Comparison of ENCODE assay signal across 24 mouse cellular contexts in the genomic region with DNA sequence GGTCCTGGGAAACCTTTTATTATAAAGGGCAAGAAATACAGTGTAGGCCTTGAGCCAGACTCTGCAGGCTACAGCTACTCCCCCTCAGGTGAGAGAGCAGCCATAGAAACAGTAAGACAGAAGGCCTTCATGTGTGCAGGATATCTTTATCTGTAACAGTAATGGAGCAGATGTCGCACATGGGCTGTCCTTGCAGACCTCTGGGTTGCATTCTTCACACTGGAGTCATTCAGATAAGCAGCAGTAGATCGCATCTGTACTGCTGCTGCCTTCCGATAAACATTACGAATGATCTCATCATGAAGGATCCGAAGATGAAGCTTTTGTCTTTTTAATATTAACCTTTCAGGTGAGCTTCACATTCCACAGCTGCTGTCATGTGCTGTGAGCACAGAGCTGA. TPM values are rescaled to one million over a fixed set of nuclear protein-coding genes. Genes with fewer than 3 reads are reported as not detected.
DNase-seq lines count a peak whose midpoint lies in the region; ATAC-seq and TF ChIP-seq lines count a peak whose summit lies in the region.
"Had no signal": no experiment of that assay in that cellular context is flagged by ENCODE, and none has a peak within 500 bp of the region (broad histone marks: within the 10 kb centered on the region; RNA-seq: fewer than 3 reads in every experiment).

No protein-coding gene starts in this region.

- H3K4me1 ChIP-seq in CH12.LX (ENCODE audit: control insufficient read depth in 1 of 2, insufficient read depth in 2 of 2) (peaks cover 6 to 24% of the 10 kb centered on the region in 2 experiments), MEL (ENCODE audit: control insufficient read depth in 1 of 2, insufficient read depth in 2 of 2, low read length in 2 of 2) (peaks cover 6 to 14% of the 10 kb centered on the region in 2 experiments; a peak in 2 of 4 replicates)
- 0 out of 2 replicates have a peak, but pooled peaks cover 3% of the 10 kb centered on the region for H3K4me1 ChIP-seq in liver, embryonic 11.5 days (replicated peaks; ENCODE audit: control insufficient read depth, insufficient read depth, low read length)
- H3K4me1 ChIP-seq in liver, postnatal 0 days (ENCODE audit: insufficient read depth) = peaks cover 3% of the 10 kb centered on the region; the same call in 1 of the 2 replicates
- no peaks in the 10 kb centered on the region for H3K4me1 ChIP-seq in neural tube, embryonic 15.5 days
- H3K4me1 ChIP-seq: embryonic facial prominence, embryonic 15.5 days; forebrain, embryonic 10.5 days; lung, embryonic 15.5 days had no signal

- peaks cover 3% of the 10 kb centered on the region for H3K9me3 ChIP-seq in CH12.LX (replicated peaks; ENCODE audit: low read length)
- H3K9me3 ChIP-seq in MEL (replicated peaks; ENCODE audit: insufficient read depth, low read length) = no peaks in the 10 kb centered on the region
- H3K9me3 ChIP-seq in liver, embryonic 11.5 days (ENCODE audit: control insufficient read depth, low read length) = no peaks in the 10 kb centered on the region
- H3K9me3 ChIP-seq in liver, postnatal 0 days (ENCODE audit: low read length) = no peaks in the 10 kb centered on the region
- no peaks in the 10 kb centered on the region for H3K9me3 ChIP-seq in neural tube, embryonic 15.5 days (replicated peaks)
- H3K9me3 ChIP-seq: embryonic facial prominence, embryonic 15.5 days; lung, embryonic 15.5 days had no signal

- 50% methylated on average over 5 of the region's 5 CpGs for WGBS in liver, embryonic 11.5 days
- WGBS in liver, postnatal 0 days (ENCODE audit: insufficient replicate concordance) = 51% methylated on average over 5 of the region's 5 CpGs
- 95% methylated on average over 5 of the region's 5 CpGs for WGBS in neural tube, embryonic 15.5 days

- H3K27me3 ChIP-seq in CH12.LX (replicated peaks) = no peaks in the 10 kb centered on the region
- H3K27me3 ChIP-seq in MEL (ENCODE audit: control insufficient read depth in 1 of 2, insufficient read depth in 2 of 2, low read length in 2 of 2) = no peaks in the 10 kb centered on the region
- no peaks in the 10 kb centered on the region for H3K27me3 ChIP-seq in liver, embryonic 11.5 days (replicated peaks; ENCODE audit: control insufficient read depth, insufficient read depth, low read length)
- no peaks in the 10 kb centered on the region for H3K27me3 ChIP-seq in liver, postnatal 0 days (ENCODE audit: insufficient read depth, low read length)
- no peaks in the 10 kb centered on the region for H3K27me3 ChIP-seq in neural tube, embryonic 15.5 days (replicated peaks)
- H3K27me3 ChIP-seq: embryonic facial prominence, embryonic 15.5 days; heart, embryonic 12.5 days; lung, embryonic 15.5 days had no signal

- peak overlapping the region; percentile 91 for H3K4me2 ChIP-seq in CH12.LX (ENCODE audit: insufficient read depth, low read depth, poor library complexity, severe bottlenecking)
- H3K4me2 ChIP-seq in liver, embryonic 11.5 days = no peak overlapping the region; the same call in 1 of the 2 replicates
- H3K4me2 ChIP-seq in liver, postnatal 0 days (ENCODE audit: low read depth, low read length) = peak overlapping the region; percentile 49
- H3K4me2 ChIP-seq in neural tube, embryonic 15.5 days = no peak overlapping the region
- H3K4me2 ChIP-seq: embryonic facial prominence, embryonic 15.5 days; heart, embryonic 12.5 days; lung, embryonic 15.5 days; midbrain, embryonic 11.5 days had no signal

- peak; percentile 96 for ATAC-seq in liver, embryonic 11.5 days (replicated peaks; ENCODE audit: low FRiP score)
- ATAC-seq in liver, postnatal 0 days = peak; percentile 80
- no peak for ATAC-seq in neural tube, embryonic 15.5 days (ENCODE audit: low FRiP score)
- ATAC-seq: forebrain, embryonic 16.5 days; hindbrain, postnatal 0 days; intestine, embryonic 16.5 days had no signal

- dilution Hi-C loops in CH12.LX (cut with MboI; ENCODE audit: extremely low pct_ligation_motif_present, extremely low pct_unique_long_range_greater_than_20kb, low sequenced_read_pairs) = no loop called here

- in situ Hi-C loops in CH12.LX (cut with MboI; ENCODE audit: low pct_ligation_motif_present, low pct_unique_long_range_greater_than_20kb, low sequenced_read_pairs) = no loop called here

- TF ChIP-seq RAD21 in CH12.LX (IDR thresholded peaks at IDR 0.05; ENCODE audit: low read depth, low read length) (no peak), MEL (IDR thresholded peaks at IDR 0.05; ENCODE audit: low read depth, low read length) (no peak)

- TF ChIP-seq EP300 in CH12.LX (IDR thresholded peaks at IDR 0.05; ENCODE audit: low read length) (no peak), MEL (IDR thresholded peaks at IDR 0.05; ENCODE audit: low read depth in 1 of 2, low read length in 2 of 2) (peak; percentile 94)
- TF ChIP-seq EP300 in liver, postnatal 0 days (IDR thresholded peaks at IDR 0.05; ENCODE audit: low read depth) = peak; percentile 95

- no peaks in the 10 kb centered on the region for H3K79me2 ChIP-seq in CH12.LX (replicated peaks; ENCODE audit: control insufficient read depth, extremely low read depth, insufficient read depth, poor library complexity, severe bottlenecking)
- no peaks in the 10 kb centered on the region for H3K79me2 ChIP-seq in MEL (ENCODE audit: control insufficient read depth, insufficient read depth, low read length, poor library complexity)

- H3K36me3 ChIP-seq in CH12.LX (replicated peaks in 1 of 2; ENCODE audit: control insufficient read depth in 1 of 2, insufficient read depth in 1 of 2, low read length in 1 of 2) (peaks cover 0 to 16% of the 10 kb centered on the region in 2 experiments), MEL (ENCODE audit: control insufficient read depth in 1 of 2, insufficient read depth in 2 of 2, low read length in 2 of 2) (peaks cover 0 to 13% of the 10 kb centered on the region in 2 experiments; a peak in 2 of 4 replicates)
- H3K36me3 ChIP-seq in liver, embryonic 11.5 days (ENCODE audit: control insufficient read depth, insufficient read depth, low read length) = peaks cover 4% of the 10 kb centered on the region; the same call in 1 of the 2 replicates
- no peaks in the 10 kb centered on the region for H3K36me3 ChIP-seq in liver, postnatal 0 days (replicated peaks; ENCODE audit: insufficient read depth, low read length)
- H3K36me3 ChIP-seq in neural tube, embryonic 15.5 days = peaks cover 66% of the 10 kb centered on the region

- H3K27ac ChIP-seq in CH12.LX (ENCODE audit: insufficient read depth, low read depth) (no peak overlapping the region), MEL (ENCODE audit: control insufficient read depth, low read depth, low read length) (peak overlapping the region; percentile 24; the same call in 1 of the 2 replicates)
- H3K27ac ChIP-seq in liver, embryonic 11.5 days (ENCODE audit: low read depth, low read length) = no peak overlapping the region
- no peak overlapping the region for H3K27ac ChIP-seq in liver, postnatal 0 days (ENCODE audit: low read depth)
- H3K27ac ChIP-seq in neural tube, embryonic 15.5 days (replicated peaks) = no peak overlapping the region
- H3K27ac ChIP-seq: embryonic facial prominence, embryonic 15.5 days; forebrain, embryonic 10.5 days; hindbrain, postnatal 0 days; kidney, postnatal 0 days; left cerebral cortex, adult 2 months; lung, embryonic 15.5 days; macrophage had no signal

- peak overlapping the region in 2 of 3 experiments; percentile 29 to 53 for H3K4me3 ChIP-seq in CH12.LX (replicated peaks in 1 of 3; ENCODE audit: low read depth in 2 of 3, low read length in 2 of 3, poor library complexity in 1 of 3)
- peak overlapping the region; percentile 5 to 13; a peak in 2 of 4 replicates for H3K4me3 ChIP-seq in MEL (ENCODE audit: control insufficient read depth in 1 of 2, insufficient read depth in 1 of 2, low read depth in 2 of 2, low read length in 2 of 2)
- no peak overlapping the region for H3K4me3 ChIP-seq in liver, embryonic 11.5 days (ENCODE audit: low read depth, low read length)
- no peak overlapping the region for H3K4me3 ChIP-seq in liver, postnatal 0 days (ENCODE audit: low read depth, low read length)
- H3K4me3 ChIP-seq in neural tube, embryonic 15.5 days (replicated peaks) = no peak overlapping the region
- H3K4me3 ChIP-seq: embryonic facial prominence, embryonic 15.5 days; forebrain, embryonic 10.5 days; heart, embryonic 12.5 days; left cerebral cortex, adult 2 months; lung, embryonic 15.5 days had no signal

- H3K9ac ChIP-seq in CH12.LX (ENCODE audit: insufficient read depth, low read depth) (peak overlapping the region; percentile 73), MEL (ENCODE audit: control insufficient read depth, low read depth, low read length, poor library complexity, severe bottlenecking) (no peak overlapping the region)
- no peak overlapping the region for H3K9ac ChIP-seq in liver, embryonic 11.5 days (ENCODE audit: low read depth, low read length)
- no peak overlapping the region for H3K9ac ChIP-seq in liver, postnatal 0 days (replicated peaks)
- H3K9ac ChIP-seq in neural tube, embryonic 15.5 days (replicated peaks) = no peak overlapping the region
- H3K9ac ChIP-seq: embryonic facial prominence, embryonic 15.5 days; heart, embryonic 12.5 days; lung, embryonic 15.5 days had no signal

- DNase-seq in CH12.LX (ENCODE audit: extremely low read depth) = no peak
- peak; percentile 69 for DNase-seq in MEL (ENCODE audit: low read depth, low spot score)
- DNase-seq in liver, embryonic 11.5 days (ENCODE audit: low spot score) = no peak
- DNase-seq in liver, postnatal 0 days = peak; percentile 20
- no peak for DNase-seq in kidney, postnatal 36 days
- no peak for DNase-seq in urinary bladder, postnatal 25 days (ENCODE audit: low spot score)
- DNase-seq: B cell, adult 2 months; cerebellum, adult 9-10 months; gastrocnemius, postnatal 25 days; heart, adult 18-20 months; heart, postnatal 14 days; thymus, adult 2 months had no signal

- no peak for TF ChIP-seq CTCF in CH12.LX (conservative IDR thresholded peaks at IDR 0.05 in 1 of 2, IDR thresholded peaks at IDR 0.05 in 1 of 2; ENCODE audit: low read depth in 2 of 2, low read length in 2 of 2)
- TF ChIP-seq CTCF in MEL (IDR thresholded peaks at IDR 0.05 in 2 of 3, conservative IDR thresholded peaks at IDR 0.05 in 1 of 3; ENCODE audit: control insufficient read depth in 1 of 3, insufficient read depth in 1 of 3, low read depth in 2 of 3, low read length in 3 of 3, poor library complexity in 1 of 3, severe bottlenecking in 1 of 3) = no peak
- no peak for TF ChIP-seq CTCF in liver, postnatal 0 days (IDR thresholded peaks at IDR 0.05; ENCODE audit: low read depth)

- no peak for TF ChIP-seq POLR2A in CH12.LX (IDR thresholded peaks at IDR 0.05; ENCODE audit: low read depth, low read length)
- TF ChIP-seq POLR2A in MEL (IDR thresholded peaks at IDR 0.05; ENCODE audit: control insufficient read depth in 1 of 2, insufficient read depth in 1 of 2, low read depth in 1 of 2, low read length in 2 of 2, poor library complexity in 1 of 2) = no peak

RNA-seq across cellular contexts. Expression of a gene that starts 17.1 kb away (rescaled TPM):
- total RNA-seq in CH12.LX (2012; rRNA removed) (2.5 and 4.6 TPM in 2 replicates), CH12.LX (2014; rRNA removed) (3.9 and 4.2 TPM in 2 replicates), MEL (2012; rRNA removed) (3.0 and 3.3 TPM in 2 replicates)
- polyA plus RNA-seq in CH12.LX (2012; ENCODE audit: insufficient read length, low read depth) (2.7 and 2.8 TPM in 2 replicates), MEL (2012; ENCODE audit: insufficient read depth in 1 of 2, insufficient read length in 2 of 2, low read depth in 1 of 2, low replicate concordance in 2 of 2, missing spikeins in 1 of 2) (1 to 10 TPM in 1 of 2 experiments, not detected in 1; 3.6 TPM)
- 6.9 and 7.4 TPM in 2 replicates for polyA plus RNA-seq in liver, embryonic 11.5 days (2014; fragmentation: Nextera tagmentation; extraction: Ambion mirVana)
- 2.3 and 2.6 TPM in 2 replicates for polyA plus RNA-seq in liver, postnatal 0 days (2015; fragmentation: Nextera tagmentation; extraction: Ambion mirVana)
- polyA plus RNA-seq in neural tube, embryonic 15.5 days (2015; fragmentation: Nextera tagmentation; extraction: Ambion mirVana) = 98.5 and 115 TPM in 2 replicates

Comparison
In these comparisons a context has a peak if more than half of its experiments do, and no peak if none do; other contexts are left out.
1. DNase-seq: peak in MEL (single experiment) and liver, postnatal 0 days (single experiment); none in CH12.LX (single experiment), liver, embryonic 11.5 days (single experiment), kidney, postnatal 36 days (0 of 2) and urinary bladder, postnatal 25 days (single experiment).
2. H3K4me2 ChIP-seq: peak in CH12.LX (single experiment) and liver, postnatal 0 days (single experiment); none in liver, embryonic 11.5 days (single experiment) and neural tube, embryonic 15.5 days (single experiment).
3. H3K4me3 ChIP-seq: peak in CH12.LX (2 of 3) and MEL (2 of 2); none in liver, embryonic 11.5 days (single experiment), liver, postnatal 0 days (single experiment) and neural tube, embryonic 15.5 days (single experiment).